Comparison of ENCODE assay signal across 8 mouse cellular contexts in genomic region chr7:30957367-30957783, GRCm38 (mm10). TPM values are rescaled to one million over a fixed set of nuclear protein-coding genes. Genes with fewer than 3 reads are reported as not detected.
A peak's percentile ranks its signal among the peaks of the same experiment; 100 is the strongest.
DNase-seq lines count a peak whose midpoint lies in the region; ATAC-seq and TF ChIP-seq lines count a peak whose summit lies in the region.

No protein-coding gene starts in this region.

- ATAC-seq in Patski = peak; percentile 19
- peak; percentile 65 for ATAC-seq in hindbrain, embryonic 13.5 days (ENCODE audit: low FRiP score)

- TF ChIP-seq CTCF in Patski (IDR thresholded peaks at IDR 0.05) = no peak

- POLR2A ChIA-PET in Patski (lab: Charles Lee) = interaction anchor here (0.6 to 1.0 kb wide), 5 partner anchors 8 to 1934 kb away, joined by 3 to 6 read pairs (median 3); no protein-coding TSS in a partner anchor

- under 1% methylated on average over 40 of the region's 43 CpGs for WGBS in hindbrain, embryonic 13.5 days

- H3K4me3 ChIP-seq in hindbrain, embryonic 13.5 days = peak overlapping the region; percentile 93

- H3K36me3 ChIP-seq in hindbrain, embryonic 13.5 days = peaks cover 28% of the 10 kb centered on the region

- no peaks in the 10 kb centered on the region for H3K27me3 ChIP-seq in Patski
- H3K27me3 ChIP-seq in hindbrain, embryonic 13.5 days = no peaks in the 10 kb centered on the region

- no peaks in the 10 kb centered on the region for H3K9me3 ChIP-seq in hindbrain, embryonic 13.5 days

- in situ Hi-C loops in Patski (cut with MboI; ENCODE audit: low pct_unique_long_range_greater_than_20kb) = no loop called here

- peak overlapping the region; percentile 84 for H3K4me2 ChIP-seq in hindbrain, embryonic 13.5 days

- H3K4me1 ChIP-seq in hindbrain, embryonic 13.5 days (replicated peaks) = peaks cover 38% of the 10 kb centered on the region

- DNase-seq in Patski (ENCODE audit: low read depth, low spot score) = no peak
- peak; percentile 96 for DNase-seq in cerebellum, postnatal 10 days
- DNase-seq in frontal cortex, postnatal 14 days (ENCODE audit: low spot score in 2 of 2) = peak; percentile 85 to 87
- peak; percentile 92 to 93 for DNase-seq in layer of hippocampus, postnatal 36 days
- DNase-seq in lung, postnatal 36 days = peak; percentile 92
- peak; percentile 91 for DNase-seq in right cerebral cortex, adult 18-20 months
- peak; percentile 65 for DNase-seq in urinary bladder, postnatal 10 days (ENCODE audit: low spot score)

- H3K27ac ChIP-seq in hindbrain, embryonic 13.5 days = peak overlapping the region; percentile 99

- CTCF ChIA-PET in Patski (lab: Charles Lee) = no interaction called here

- peak overlapping the region; percentile 99 for H3K9ac ChIP-seq in hindbrain, embryonic 13.5 days

RNA-seq across cellular contexts. Expression of gene Usf2, which starts 0.8 kb away (rescaled TPM):
- 114 TPM for polyA plus RNA-seq in Patski (2021)
- polyA plus RNA-seq in hindbrain, embryonic 13.5 days (2015; fragmentation: Nextera tagmentation; extraction: Ambion mirVana) = 25.9 and 26.0 TPM in 2 replicates
- 100 to 1,000 TPM; 116 to 126 TPM for total RNA-seq in layer of hippocampus, postnatal 36 days (2021)

RNA-seq across cellular contexts. Expression of gene Hamp, which starts 13.5 kb away (rescaled TPM):
- not detected for polyA plus RNA-seq in Patski (2021)
- not detected in 2 replicates for polyA plus RNA-seq in hindbrain, embryonic 13.5 days (2015; fragmentation: Nextera tagmentation; extraction: Ambion mirVana)
- not detected for total RNA-seq in layer of hippocampus, postnatal 36 days (2021)

RNA-seq across cellular contexts. Expression of gene Lsr, which starts 15.9 kb away (rescaled TPM):
- 15.1 TPM for polyA plus RNA-seq in Patski (2021)
- polyA plus RNA-seq in hindbrain, embryonic 13.5 days (2015; fragmentation: Nextera tagmentation; extraction: Ambion mirVana) = 17.2 and 18.8 TPM in 2 replicates
- 1 to 10 TPM; 7.5 to 7.7 TPM for total RNA-seq in layer of hippocampus, postnatal 36 days (2021)

RNA-seq across cellular contexts. Expression of gene Fam187b, which starts 16.2 kb away (rescaled TPM):
- polyA plus RNA-seq in Patski (2021) = 1.0 TPM
- 0.96 and 0.97 TPM in 2 replicates for polyA plus RNA-seq in hindbrain, embryonic 13.5 days (2015; fragmentation: Nextera tagmentation; extraction: Ambion mirVana)
- total RNA-seq in layer of hippocampus, postnatal 36 days (2021) = under 1 TPM; 0.17 to 0.43 TPM

RNA-seq across cellular contexts. Expression of gene Hamp2, which starts 32.9 kb away (rescaled TPM):
- polyA plus RNA-seq in Patski (2021) = not detected
- not detected in 2 replicates for polyA plus RNA-seq in hindbrain, embryonic 13.5 days (2015; fragmentation: Nextera tagmentation; extraction: Ambion mirVana)
- total RNA-seq in layer of hippocampus, postnatal 36 days (2021) = not detected
